Mouse (Mus musculus): Measurements from ENCODE around the gene Tek. TPM values are rescaled to one million over a fixed set of nuclear protein-coding genes. Genes with fewer than 3 reads are reported as not detected.

Tek gene
- polyA plus RNA-seq, 1 experiment from 2014 or later = 11.7 TPM

DNA sequence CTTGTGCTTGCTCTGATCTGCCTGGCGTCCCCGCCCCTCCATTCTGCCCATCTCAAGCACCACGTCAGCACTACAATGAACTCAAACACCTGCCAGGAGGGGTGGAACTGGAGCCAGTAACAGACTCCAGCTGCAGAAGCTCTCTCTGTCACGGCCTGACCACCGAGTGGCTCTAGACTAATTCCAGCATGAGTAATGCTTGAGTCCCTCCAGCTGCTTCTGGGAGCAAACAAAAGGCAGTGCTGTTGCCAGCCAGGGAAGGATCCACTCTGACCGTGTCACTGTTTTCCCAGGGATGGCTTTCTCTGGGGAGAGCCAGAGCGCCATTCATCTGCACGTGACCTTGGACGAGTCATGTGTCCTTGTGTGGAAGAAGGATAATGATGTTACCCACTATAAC lies 13.4 kb downstream of the Tek start:
- H3K27ac ChIP-seq (ENCODE audit: low read length) = peak overlapping the region; percentile 67
- H3K4me3 ChIP-seq (ENCODE audit: low read depth, low read length) = peak overlapping the region; percentile 9; the same call in 1 of the 2 replicates
- WGBS = 8% methylated on average over 9 of the region's 9 CpGs

DNA sequence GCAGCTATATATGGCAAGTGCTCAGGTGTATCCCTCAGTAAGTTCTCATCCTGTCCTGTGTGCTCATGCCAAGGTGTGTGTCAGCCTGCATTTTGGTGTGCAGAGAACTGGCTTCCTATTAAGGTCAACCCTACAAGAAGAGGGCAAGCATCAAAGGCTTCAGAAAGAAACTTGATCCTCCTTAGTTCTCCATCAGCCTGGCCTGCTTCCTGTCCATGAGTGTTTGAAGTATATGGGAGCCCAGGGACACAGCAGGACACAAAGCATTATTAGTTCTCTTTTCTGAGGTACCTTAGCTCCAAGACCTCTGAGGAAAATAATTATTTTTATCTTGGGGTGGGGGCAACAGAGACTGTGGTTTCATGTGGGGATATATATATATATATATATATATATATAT lies 26.1 kb downstream of the Tek start:
- no peaks in the 10 kb centered on the region for H3K36me3 ChIP-seq (ENCODE audit: control insufficient read depth, insufficient read depth, low read length)
- no peak overlapping the region for H3K4me3 ChIP-seq (ENCODE audit: low read depth, low read length)
- H3K27ac ChIP-seq (ENCODE audit: low read length) = no peak overlapping the region
- no peaks in the 10 kb centered on the region for H3K27me3 ChIP-seq (ENCODE audit: control insufficient read depth, insufficient read depth, low read length)
- ATAC-seq (ENCODE audit: insufficient number of reproducible peaks, insufficient read depth, low FRiP score, low read depth) = no peak
- H3K9me3 ChIP-seq (ENCODE audit: control insufficient read depth, low read depth, low read length) = no peaks in the 10 kb centered on the region
- no peak overlapping the region for H3K9ac ChIP-seq (replicated peaks; ENCODE audit: low read depth, low read length)
- H3K4me2 ChIP-seq (replicated peaks; ENCODE audit: low read depth, low read length) = no peak overlapping the region
- H3K4me1 ChIP-seq (ENCODE audit: control insufficient read depth, insufficient read depth, low read length) = no peaks in the 10 kb centered on the region

More for the DNA sequence above, 13.4 kb downstream of the Tek start:
- Histone ChIP-seq H3K4me1 (ENCODE audit: control insufficient read depth, insufficient read depth, low read length) (0 out of 2 replicates have a peak, but pooled peaks cover 6% of the 10 kb centered on the region), H3K4me2 (replicated peaks; ENCODE audit: low read depth, low read length) (no peak overlapping the region), H3K9me3 (ENCODE audit: control insufficient read depth, low read depth, low read length) (no peaks in the 10 kb centered on the region), H3K27me3 (ENCODE audit: control insufficient read depth, insufficient read depth, low read length) (no peaks in the 10 kb centered on the region), H3K9ac (replicated peaks; ENCODE audit: low read depth, low read length) (no peak overlapping the region), H3K36me3 (ENCODE audit: control insufficient read depth, insufficient read depth, low read length) (no peaks in the 10 kb centered on the region)
- ATAC-seq (ENCODE audit: insufficient number of reproducible peaks, insufficient read depth, low FRiP score, low read depth) = peak; percentile 94

DNA sequence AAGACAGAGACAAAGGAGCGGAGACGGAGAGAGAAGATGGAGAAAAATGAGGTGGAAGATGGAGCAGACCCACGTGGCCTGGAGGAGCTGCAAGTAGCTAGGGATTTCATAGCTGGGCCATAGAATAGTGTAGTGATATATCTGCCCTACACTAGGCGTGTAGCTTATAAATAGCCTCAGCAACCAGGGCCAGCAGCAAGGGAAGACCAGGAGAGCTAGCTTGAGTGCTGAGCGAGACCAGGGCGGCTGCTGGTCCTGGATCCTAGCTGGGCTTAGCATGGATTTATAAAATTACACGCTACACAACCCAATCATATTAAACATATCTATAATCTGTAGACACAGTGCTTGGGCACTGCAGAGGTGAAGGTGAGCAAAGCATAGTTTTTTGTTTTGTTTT lies 27.1 kb downstream of the Tek start:
- 79% methylated on average over 7 of the region's 7 CpGs for WGBS
- no peak for ATAC-seq (ENCODE audit: insufficient number of reproducible peaks, insufficient read depth, low FRiP score, low read depth)
- Histone ChIP-seq H3K4me1 (ENCODE audit: control insufficient read depth, insufficient read depth, low read length) (no peaks in the 10 kb centered on the region), H3K27ac (ENCODE audit: low read length) (no peak overlapping the region), H3K4me2 (replicated peaks; ENCODE audit: low read depth, low read length) (no peak overlapping the region), H3K9me3 (ENCODE audit: control insufficient read depth, low read depth, low read length) (no peaks in the 10 kb centered on the region), H3K36me3 (ENCODE audit: control insufficient read depth, insufficient read depth, low read length) (no peaks in the 10 kb centered on the region), H3K4me3 (ENCODE audit: low read depth, low read length) (no peak overlapping the region), H3K9ac (replicated peaks; ENCODE audit: low read depth, low read length) (no peak overlapping the region), H3K27me3 (ENCODE audit: control insufficient read depth, insufficient read depth, low read length) (no peaks in the 10 kb centered on the region)

DNA sequence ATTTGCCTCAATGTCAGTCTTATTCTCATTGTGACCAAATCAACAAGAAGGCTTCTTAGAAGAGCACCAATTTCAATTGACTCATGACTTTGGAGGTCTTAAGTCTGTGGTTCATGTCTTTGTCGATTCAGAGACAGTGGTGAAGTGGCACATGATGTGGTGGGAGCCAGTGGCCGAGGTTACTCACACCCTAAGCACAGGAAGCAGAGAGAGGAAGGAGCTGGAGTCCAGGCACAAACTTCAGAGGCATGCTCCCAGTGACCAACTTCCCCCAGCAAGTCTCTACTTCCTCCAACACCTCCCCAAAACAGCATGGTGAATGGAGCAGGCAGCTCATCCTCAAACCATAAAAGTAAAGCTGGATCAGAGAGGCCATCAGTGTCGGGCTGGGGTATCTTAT lies 29.5 kb downstream of the Tek start:
- Histone ChIP-seq H3K36me3 (ENCODE audit: control insufficient read depth, insufficient read depth, low read length) (no peaks in the 10 kb centered on the region), H3K27me3 (ENCODE audit: control insufficient read depth, insufficient read depth, low read length) (no peaks in the 10 kb centered on the region)
- no peak for ATAC-seq (ENCODE audit: insufficient number of reproducible peaks, insufficient read depth, low FRiP score, low read depth)

DNA sequence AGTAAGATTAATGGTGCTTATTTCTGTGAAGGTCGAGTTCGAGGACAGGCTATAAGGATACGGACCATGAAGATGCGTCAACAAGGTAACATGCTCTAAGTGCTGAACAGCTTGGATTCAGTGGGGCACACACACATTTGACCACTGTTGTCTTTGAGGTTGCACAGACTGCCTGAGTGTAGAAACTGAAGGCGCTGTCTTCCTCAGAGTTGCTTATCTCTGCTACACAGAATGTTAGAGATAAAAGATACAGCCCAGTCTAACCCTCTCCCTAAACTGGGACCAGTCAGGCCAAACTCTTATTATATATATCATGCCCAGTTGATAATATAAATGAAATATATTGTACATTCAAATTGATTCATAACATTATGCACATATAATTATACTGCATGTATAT lies 42.0 kb downstream of the Tek start:
- H3K4me3 ChIP-seq (ENCODE audit: low read depth, low read length) = no peak overlapping the region
- H3K4me1 ChIP-seq (ENCODE audit: control insufficient read depth, insufficient read depth, low read length) = no peaks in the 10 kb centered on the region
- H3K27me3 ChIP-seq (ENCODE audit: control insufficient read depth, insufficient read depth, low read length) = no peaks in the 10 kb centered on the region
- no peaks in the 10 kb centered on the region for H3K36me3 ChIP-seq (ENCODE audit: control insufficient read depth, insufficient read depth, low read length)
- WGBS = 91% methylated on average over 5 of the region's 5 CpGs
- no peak for ATAC-seq (ENCODE audit: insufficient number of reproducible peaks, insufficient read depth, low FRiP score, low read depth)
- H3K9me3 ChIP-seq (ENCODE audit: control insufficient read depth, low read depth, low read length) = no peaks in the 10 kb centered on the region
- no peak overlapping the region for H3K27ac ChIP-seq (ENCODE audit: low read length)
- H3K4me2 ChIP-seq (replicated peaks; ENCODE audit: low read depth, low read length) = no peak overlapping the region
- H3K9ac ChIP-seq (replicated peaks; ENCODE audit: low read depth, low read length) = no peak overlapping the region

More for the DNA sequence above, 29.5 kb downstream of the Tek start:
- no peak overlapping the region for H3K27ac ChIP-seq (ENCODE audit: low read length)
- no peak overlapping the region for H3K4me2 ChIP-seq (replicated peaks; ENCODE audit: low read depth, low read length)
- H3K9me3 ChIP-seq (ENCODE audit: control insufficient read depth, low read depth, low read length) = no peaks in the 10 kb centered on the region
- no peak overlapping the region for H3K4me3 ChIP-seq (ENCODE audit: low read depth, low read length)
- no peaks in the 10 kb centered on the region for H3K4me1 ChIP-seq (ENCODE audit: control insufficient read depth, insufficient read depth, low read length)
- H3K9ac ChIP-seq (replicated peaks; ENCODE audit: low read depth, low read length) = no peak overlapping the region
- WGBS = 82% methylated on average over 3 of the region's 3 CpGs

DNA sequence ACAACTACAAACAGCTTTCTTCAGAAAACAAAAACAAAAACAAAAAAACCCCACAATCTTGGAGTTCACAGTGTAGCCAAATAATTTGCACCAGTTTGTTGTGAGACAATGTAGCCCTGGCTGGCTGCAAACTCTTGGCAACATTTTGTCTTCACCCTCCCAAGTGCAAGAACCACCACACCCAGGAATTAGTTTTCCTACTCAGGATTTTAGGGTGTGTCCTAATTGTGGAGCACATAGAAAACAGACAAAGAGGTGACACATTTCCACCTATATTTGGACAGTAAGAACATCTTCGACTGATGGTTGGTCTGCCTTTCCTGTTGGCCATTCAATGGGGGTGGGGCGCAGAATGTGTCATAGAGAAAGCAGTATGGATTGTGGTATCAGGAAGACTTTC lies 46.8 kb downstream of the Tek start:
- Histone ChIP-seq H3K4me3 (ENCODE audit: low read depth, low read length) (no peak overlapping the region), H3K4me1 (ENCODE audit: control insufficient read depth, insufficient read depth, low read length) (no peaks in the 10 kb centered on the region), H3K9me3 (ENCODE audit: control insufficient read depth, low read depth, low read length) (no peaks in the 10 kb centered on the region), H3K27ac (ENCODE audit: low read length) (no peak overlapping the region), H3K27me3 (ENCODE audit: control insufficient read depth, insufficient read depth, low read length) (no peaks in the 10 kb centered on the region), H3K4me2 (replicated peaks; ENCODE audit: low read depth, low read length) (no peak overlapping the region), H3K36me3 (ENCODE audit: control insufficient read depth, insufficient read depth, low read length) (no peaks in the 10 kb centered on the region), H3K9ac (replicated peaks; ENCODE audit: low read depth, low read length) (no peak overlapping the region)
- no peak for ATAC-seq (ENCODE audit: insufficient number of reproducible peaks, insufficient read depth, low FRiP score, low read depth)
- 88% methylated on average over 2 of the region's 2 CpGs for WGBS

DNA sequence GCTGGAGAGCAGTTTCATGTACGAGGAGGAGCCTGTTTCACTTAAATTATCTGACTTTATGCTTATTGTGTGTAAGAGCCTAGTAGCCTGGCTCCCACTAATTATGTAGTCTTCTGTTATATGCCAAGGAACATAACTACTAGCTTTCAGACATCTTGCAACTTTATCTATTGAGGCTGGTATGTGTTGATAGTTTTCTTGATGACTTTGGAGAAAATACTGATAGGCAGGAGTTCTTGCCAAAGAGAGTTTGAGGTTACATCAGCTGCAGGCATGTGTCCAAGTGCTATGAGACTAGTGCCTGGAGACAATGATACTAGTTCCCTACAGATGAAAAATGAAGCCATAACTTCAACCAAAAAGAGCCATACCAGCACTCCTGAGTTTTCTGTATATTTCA lies 64.1 kb downstream of the Tek start:
- WGBS = 49% methylated on average over 1 of the region's 1 CpGs
- ATAC-seq (ENCODE audit: insufficient number of reproducible peaks, insufficient read depth, low FRiP score, low read depth) = no peak
- H3K27ac ChIP-seq (ENCODE audit: low read length) = no peak overlapping the region

DNA sequence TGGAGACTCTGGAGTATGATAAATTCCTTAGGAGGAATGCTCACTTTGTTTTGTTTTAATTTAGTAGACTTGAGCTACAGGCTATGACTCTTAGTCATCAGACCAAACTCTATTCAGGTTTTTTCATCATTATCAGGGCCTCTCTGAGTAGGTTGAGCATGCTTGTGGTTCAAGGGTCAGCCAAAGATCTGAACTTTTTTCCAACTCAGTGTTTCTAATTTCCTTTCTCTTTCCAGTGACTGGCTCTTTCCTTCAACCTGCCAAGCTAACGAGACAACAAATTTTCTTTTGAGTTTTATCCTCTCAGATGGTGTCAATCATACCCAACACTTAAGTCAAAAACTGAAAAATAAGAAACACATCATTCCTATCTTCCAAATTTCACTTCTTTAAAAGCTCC lies 71.5 kb downstream of the Tek start:
- H3K4me1 ChIP-seq (ENCODE audit: control insufficient read depth, insufficient read depth, low read length) = no peaks in the 10 kb centered on the region
- ATAC-seq (ENCODE audit: insufficient number of reproducible peaks, insufficient read depth, low FRiP score, low read depth) = no peak
- no peak overlapping the region for H3K9ac ChIP-seq (replicated peaks; ENCODE audit: low read depth, low read length)
- H3K4me2 ChIP-seq (replicated peaks; ENCODE audit: low read depth, low read length) = no peak overlapping the region
- no peaks in the 10 kb centered on the region for H3K27me3 ChIP-seq (ENCODE audit: control insufficient read depth, insufficient read depth, low read length)
- no peaks in the 10 kb centered on the region for H3K36me3 ChIP-seq (ENCODE audit: control insufficient read depth, insufficient read depth, low read length)
- 83% methylated on average over 1 of the region's 1 CpGs for WGBS
- no peaks in the 10 kb centered on the region for H3K9me3 ChIP-seq (ENCODE audit: control insufficient read depth, low read depth, low read length)
- no peak overlapping the region for H3K4me3 ChIP-seq (ENCODE audit: low read depth, low read length)
- H3K27ac ChIP-seq (ENCODE audit: low read length) = no peak overlapping the region

More for the DNA sequence above, 64.1 kb downstream of the Tek start:
- Histone ChIP-seq H3K4me1 (ENCODE audit: control insufficient read depth, insufficient read depth, low read length) (no peaks in the 10 kb centered on the region), H3K9me3 (ENCODE audit: control insufficient read depth, low read depth, low read length) (no peaks in the 10 kb centered on the region), H3K9ac (replicated peaks; ENCODE audit: low read depth, low read length) (no peak overlapping the region), H3K4me2 (replicated peaks; ENCODE audit: low read depth, low read length) (no peak overlapping the region), H3K36me3 (ENCODE audit: control insufficient read depth, insufficient read depth, low read length) (no peaks in the 10 kb centered on the region), H3K27me3 (ENCODE audit: control insufficient read depth, insufficient read depth, low read length) (no peaks in the 10 kb centered on the region), H3K4me3 (ENCODE audit: low read depth, low read length) (no peak overlapping the region)

DNA sequence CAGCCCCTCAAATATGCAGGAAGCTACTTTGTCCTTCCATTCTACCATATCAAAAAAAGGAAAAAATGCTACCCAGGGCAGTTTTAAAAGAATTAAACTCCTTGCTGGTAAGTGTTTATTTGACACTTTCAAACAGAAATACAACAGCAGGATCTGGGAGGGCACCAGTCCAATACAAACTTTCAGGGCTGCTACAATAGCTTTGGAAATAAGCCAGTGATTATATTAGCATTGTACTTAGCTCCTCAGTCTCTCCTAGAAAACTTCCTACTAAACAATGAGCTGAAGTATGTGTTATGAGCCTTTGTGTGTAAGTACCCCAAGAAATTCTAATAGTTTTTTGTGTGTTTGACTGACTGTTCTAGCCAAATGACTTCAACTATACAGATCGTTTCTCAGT lies 87.8 kb downstream of the Tek start:
- H3K4me1 ChIP-seq (ENCODE audit: control insufficient read depth, insufficient read depth, low read length) = no peaks in the 10 kb centered on the region
- no peak overlapping the region for H3K4me3 ChIP-seq (ENCODE audit: low read depth, low read length)
- no peak overlapping the region for H3K4me2 ChIP-seq (replicated peaks; ENCODE audit: low read depth, low read length)
- ATAC-seq (ENCODE audit: insufficient number of reproducible peaks, insufficient read depth, low FRiP score, low read depth) = no peak
- no peaks in the 10 kb centered on the region for H3K36me3 ChIP-seq (ENCODE audit: control insufficient read depth, insufficient read depth, low read length)
- 63% methylated on average over 1 of the region's 1 CpGs for WGBS
- H3K27me3 ChIP-seq (ENCODE audit: control insufficient read depth, insufficient read depth, low read length) = no peaks in the 10 kb centered on the region
- H3K27ac ChIP-seq (ENCODE audit: low read length) = no peak overlapping the region; the same call in 1 of the 2 replicates
- no peaks in the 10 kb centered on the region for H3K9me3 ChIP-seq (ENCODE audit: control insufficient read depth, low read depth, low read length)
- no peak overlapping the region for H3K9ac ChIP-seq (replicated peaks; ENCODE audit: low read depth, low read length)

Measured in stomach, embryonic 14.5 days (tissue).